Mouse (Mus musculus) liver, embryonic 13.5 days (tissue): ENCODE measurements around the gene Tom1l2. TPM values are rescaled to one million over a fixed set of nuclear protein-coding genes. Genes with fewer than 3 reads are reported as not detected.

Source experiments
- ATAC-seq: fragments of 200-750 bp; cut with Nextera tagmentation; 2 replicates; pipeline ENCODE4 v1.8.0; 2017; ENCODE audit warnings: low read depth, mild to moderate bottlenecking, moderate number of reproducible peaks, moderate library complexity
- DNase-seq: peaks from one replicate; pipeline ENCODE4 v3.0.0; 2022
- H3K27ac ChIP-seq: fragments of 300-500 bp; sonication (generic); 2 replicates; pipeline ENCODE4 v1.5.1; 2015; ENCODE audit warnings: moderate library complexity, mild to moderate bottlenecking, inconsistent platforms
- H3K27me3 ChIP-seq: fragments of 300-500 bp; sonication (generic); 2 replicates; pipeline ENCODE4 v1.6.1; 2015; ENCODE audit warnings: mild to moderate bottlenecking, inconsistent platforms
- H3K36me3 ChIP-seq: fragments of 300-500 bp; sonication (generic); 2 replicates; pipeline ENCODE4 v1.6.1; 2015; ENCODE audit warnings: mild to moderate bottlenecking, inconsistent platforms
- H3K4me1 ChIP-seq: fragments of 300-500 bp; sonication (generic); replicated peaks from 2 replicates; pipeline ENCODE4 v1.6.1; 2015; ENCODE audit warnings: inconsistent platforms
- H3K4me2 ChIP-seq: fragments of 300-500 bp; sonication (generic); 2 replicates; pipeline ENCODE4 v1.6.1; 2015; ENCODE audit warnings: inconsistent platforms, mild to moderate bottlenecking, moderate library complexity
- H3K4me3 ChIP-seq: fragments of 300-500 bp; sonication (generic); replicated peaks from 2 replicates; pipeline ENCODE4 v1.5.1; 2015; ENCODE audit warnings: mild to moderate bottlenecking, inconsistent platforms
- H3K9ac ChIP-seq: fragments of 300-500 bp; sonication (generic); 2 replicates; pipeline ENCODE4 v1.6.1; 2015; ENCODE audit warnings: mild to moderate bottlenecking, inconsistent platforms
- H3K9me3 ChIP-seq: fragments of 300-500 bp; sonication (generic); replicated peaks from 2 replicates; pipeline ENCODE4 v1.6.1; 2016; ENCODE audit warnings: inconsistent platforms
- WGBS: fragments of 180-500 bp; shearing (Covaris S2); methylation state at CpG from one replicate; pipeline ENCODE4 v1.1.7; 2015; ENCODE audit not compliant: insufficient replicate concordance; 5-methylcytosine and 5-hydroxymethylcytosine counted together
- polyA plus RNA-seq: library from polyadenylated mRNA; unstranded; fragments of >200 nt; fragmentation: Nextera tagmentation; extraction: Ambion mirVana; gene quantifications from 2 replicates; pipeline ENCODE4 v1.2.1, GENCODE M21; 2015

The Tom1l2 gene
- polyA plus RNA-seq, 1 experiment from 2014 or later, result 5.1 TPM

DNA sequence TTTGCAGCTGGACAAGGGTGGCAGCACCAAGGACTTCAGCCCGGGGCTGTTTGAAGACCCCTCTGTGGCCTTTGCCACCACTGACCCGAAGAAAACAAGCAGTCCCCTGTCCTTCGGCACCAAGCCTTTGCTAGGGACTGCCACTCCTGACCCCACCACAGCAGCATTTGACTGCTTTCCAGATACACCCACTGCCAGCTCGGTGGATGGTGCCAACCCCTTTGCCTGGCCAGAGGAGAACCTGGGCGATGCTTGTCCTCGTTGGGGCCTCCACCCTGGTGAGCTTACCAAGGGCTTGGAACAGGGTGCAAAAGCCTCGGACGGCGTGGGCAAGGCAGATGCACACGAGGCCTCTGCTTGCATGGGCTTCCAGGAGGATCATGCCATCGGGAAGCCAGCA is 165.6 kb downstream of the Tom1l2 start:
- Histone ChIP-seq H3K4me1 (peaks cover 55% of the 10 kb centered on the region), H3K9me3 (no peaks in the 10 kb centered on the region), H3K27ac (no peak overlapping the region), H3K4me2 (no peak overlapping the region), H3K4me3 (no peak overlapping the region), H3K9ac (no peak overlapping the region), H3K36me3 (peaks cover 64% of the 10 kb centered on the region), H3K27me3 (no peaks in the 10 kb centered on the region)
- WGBS, result 85% methylated on average over 11 of the region's 11 CpGs
- DNase-seq, result no peak
- ATAC-seq, result no peak

DNA sequence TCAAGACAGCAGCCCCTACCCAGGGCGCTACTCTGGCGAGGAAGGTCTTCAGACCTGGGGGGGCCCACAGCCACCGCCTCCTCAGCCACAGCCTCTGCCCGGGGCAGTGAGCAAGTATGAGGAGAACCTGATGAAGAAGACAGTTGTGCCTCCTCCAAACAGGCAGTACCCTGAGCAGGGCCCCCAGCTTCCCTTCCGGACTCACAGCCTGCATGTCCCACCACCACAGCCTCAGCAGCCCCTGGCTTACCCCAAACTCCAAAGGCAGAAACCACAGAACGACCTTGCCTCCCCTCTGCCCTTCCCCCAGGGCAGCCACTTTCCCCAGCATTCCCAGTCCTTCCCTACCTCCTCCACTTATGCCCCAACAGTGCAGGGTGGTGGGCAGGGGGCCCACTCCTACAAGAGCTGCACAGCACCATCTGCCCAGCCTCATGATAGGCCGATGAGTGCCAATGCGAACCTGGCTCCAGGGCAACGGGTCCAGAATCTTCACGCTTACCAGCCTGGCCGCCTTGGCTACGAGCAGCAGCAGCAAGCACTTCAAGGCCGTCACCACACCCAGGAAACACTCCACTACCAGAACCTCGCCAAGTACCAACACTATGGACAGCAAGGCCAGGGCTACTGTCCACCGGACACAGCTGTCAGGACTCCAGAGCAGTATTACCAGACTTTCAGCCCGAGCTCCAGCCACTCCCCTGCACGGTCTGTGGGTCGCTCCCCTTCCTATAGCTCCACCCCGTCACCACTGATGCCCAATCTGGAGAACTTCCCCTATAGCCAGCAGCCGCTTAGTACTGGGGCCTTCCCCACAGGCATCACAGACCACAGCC is 167.1 kb downstream of the Tom1l2 start:
- H3K9me3 ChIP-seq, result no peaks in the 10 kb centered on the region
- H3K9ac ChIP-seq, result 0 out of 2 replicates have a peak overlapping the region, but pooled peaks have one; percentile 27
- H3K4me2 ChIP-seq, result peak overlapping the region; percentile 34
- peaks cover 62% of the 10 kb centered on the region for H3K4me1 ChIP-seq
- no peaks in the 10 kb centered on the region for H3K27me3 ChIP-seq
- ATAC-seq (0 out of 2 replicates have a peak, but pooled peaks have one; percentile 27), DNase-seq (no peak)
- H3K36me3 ChIP-seq, result peaks cover 53% of the 10 kb centered on the region
- 54% methylated on average over 20 of the region's 20 CpGs for WGBS
- no peak overlapping the region; the same call in 1 of the 2 replicates for H3K4me3 ChIP-seq
- peak overlapping the region; percentile 30 for H3K27ac ChIP-seq

DNA sequence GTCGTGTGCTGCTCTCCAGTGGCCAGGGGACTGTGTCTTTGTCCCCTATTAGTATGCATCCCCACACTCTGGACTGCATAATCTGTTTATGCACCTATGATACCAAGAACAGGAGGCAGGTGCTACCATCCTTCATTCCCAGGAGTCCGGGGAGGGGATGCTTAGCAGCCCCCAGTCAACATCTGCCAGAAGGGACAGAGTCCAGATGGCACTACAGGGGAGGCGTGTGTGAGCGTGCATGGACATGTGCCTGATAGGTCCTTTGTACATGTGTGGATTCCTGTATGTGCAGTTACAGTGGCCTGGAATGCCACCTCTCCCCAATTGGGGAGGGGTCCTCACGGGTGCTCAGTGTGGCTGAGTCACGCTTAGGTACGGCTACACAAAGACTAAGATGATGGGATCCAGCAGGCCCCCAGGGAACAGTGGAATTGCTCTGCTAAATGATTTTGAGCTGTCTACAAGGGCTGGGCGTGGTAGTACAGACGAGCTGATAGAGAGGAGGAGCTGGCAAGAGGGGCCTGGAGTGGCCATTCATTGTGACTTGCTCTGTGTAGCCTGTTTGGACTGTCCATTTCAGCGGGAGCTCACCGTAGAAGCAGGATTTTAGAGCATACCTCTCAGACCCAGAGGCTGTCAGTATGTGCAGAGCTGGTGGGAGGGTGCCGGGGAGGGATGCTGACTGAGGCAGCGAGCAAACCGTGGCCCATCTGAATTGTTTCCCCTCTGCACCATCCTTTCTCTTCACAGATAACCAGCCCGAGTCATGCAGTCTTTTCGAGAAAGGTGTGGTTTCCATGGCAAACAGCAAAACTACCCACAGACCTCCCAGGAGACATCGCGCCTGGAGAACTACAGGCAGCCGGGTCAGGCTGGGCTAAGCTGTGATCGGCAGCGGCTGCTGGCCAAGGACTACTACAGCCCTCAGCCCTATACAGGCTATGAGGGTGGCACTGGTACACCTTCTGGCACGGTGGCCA is 168.1 kb downstream of the Tom1l2 start:
- Histone ChIP-seq H3K9ac (no peak overlapping the region), H3K27me3 (no peaks in the 10 kb centered on the region), H3K9me3 (no peaks in the 10 kb centered on the region), H3K4me1 (peaks cover 71% of the 10 kb centered on the region), H3K27ac (peak overlapping the region; percentile 30), H3K36me3 (peaks cover 50% of the 10 kb centered on the region), H3K4me2 (peak overlapping the region; percentile 34), H3K4me3 (no peak overlapping the region)
- 33% methylated on average over 22 of the region's 22 CpGs for WGBS
- DNase-seq (no peak), ATAC-seq (peak; percentile 26; the same call in 1 of the 2 replicates)

DNA sequence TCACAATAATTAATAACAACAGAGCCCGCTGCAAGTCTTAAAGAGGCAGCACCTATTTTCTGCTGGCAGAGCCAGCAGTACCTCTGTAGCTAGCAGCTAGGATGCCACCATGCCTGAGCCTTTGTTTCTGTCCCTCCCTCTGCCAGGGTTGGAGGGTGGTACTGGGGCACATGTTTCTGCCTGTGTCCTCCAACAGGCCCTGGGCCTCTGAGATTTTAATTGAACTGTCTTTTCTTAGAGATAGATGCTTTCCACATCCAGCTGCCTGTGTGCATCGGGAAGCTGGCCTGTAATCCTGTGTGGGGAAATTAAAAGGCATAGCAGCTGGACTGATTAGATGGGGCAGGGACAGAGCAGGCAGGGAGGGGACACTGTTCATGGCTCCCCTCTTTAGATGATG is 170.0 kb downstream of the Tom1l2 start:
- Histone ChIP-seq H3K4me2 (no peak overlapping the region), H3K4me3 (no peak overlapping the region), H3K9ac (no peak overlapping the region), H3K27me3 (no peaks in the 10 kb centered on the region), H3K9me3 (no peaks in the 10 kb centered on the region), H3K36me3 (peaks cover 32% of the 10 kb centered on the region), H3K27ac (no peak overlapping the region), H3K4me1 (peaks cover 88% of the 10 kb centered on the region)
- 63% methylated on average over 2 of the region's 2 CpGs for WGBS
- no peak for ATAC-seq
- DNase-seq, result no peak

DNA sequence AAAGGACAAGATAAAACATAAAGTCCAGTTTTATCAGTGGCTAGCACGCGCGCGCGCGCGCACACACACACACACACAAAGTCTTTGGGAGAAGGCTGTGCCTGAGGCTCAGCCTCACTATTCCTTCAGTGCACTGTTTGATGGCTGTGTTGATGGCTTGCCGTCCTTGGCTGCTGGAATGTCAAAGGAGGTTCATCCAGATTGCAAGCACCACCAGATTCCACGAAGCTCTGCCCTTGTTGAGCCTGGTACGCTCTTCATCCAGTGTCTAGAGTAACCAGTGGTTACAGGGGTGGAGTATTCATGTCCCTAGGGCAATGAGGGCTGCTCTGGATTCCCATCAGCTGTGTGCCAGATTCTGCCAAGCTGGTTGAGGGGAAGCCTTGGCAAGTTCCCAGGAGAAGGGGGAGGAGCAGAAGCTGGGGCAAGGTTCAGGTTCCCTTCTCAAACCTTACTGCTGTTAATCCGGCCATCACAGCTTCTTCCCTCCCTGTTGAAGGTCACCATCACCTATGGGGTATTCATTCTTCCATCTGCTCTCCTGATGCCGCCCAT is 170.5 kb downstream of the Tom1l2 start:
- peaks cover 27% of the 10 kb centered on the region for H3K36me3 ChIP-seq
- H3K9me3 ChIP-seq, result no peaks in the 10 kb centered on the region
- no peak overlapping the region for H3K4me3 ChIP-seq
- 75% methylated on average over 12 of the region's 12 CpGs for WGBS
- no peak overlapping the region for H3K27ac ChIP-seq
- H3K27me3 ChIP-seq, result no peaks in the 10 kb centered on the region
- DNase-seq (no peak), ATAC-seq (peak; percentile 14; the same call in 1 of the 2 replicates)
- no peak overlapping the region for H3K9ac ChIP-seq
- H3K4me1 ChIP-seq, result peaks cover 93% of the 10 kb centered on the region
- H3K4me2 ChIP-seq, result no peak overlapping the region

DNA sequence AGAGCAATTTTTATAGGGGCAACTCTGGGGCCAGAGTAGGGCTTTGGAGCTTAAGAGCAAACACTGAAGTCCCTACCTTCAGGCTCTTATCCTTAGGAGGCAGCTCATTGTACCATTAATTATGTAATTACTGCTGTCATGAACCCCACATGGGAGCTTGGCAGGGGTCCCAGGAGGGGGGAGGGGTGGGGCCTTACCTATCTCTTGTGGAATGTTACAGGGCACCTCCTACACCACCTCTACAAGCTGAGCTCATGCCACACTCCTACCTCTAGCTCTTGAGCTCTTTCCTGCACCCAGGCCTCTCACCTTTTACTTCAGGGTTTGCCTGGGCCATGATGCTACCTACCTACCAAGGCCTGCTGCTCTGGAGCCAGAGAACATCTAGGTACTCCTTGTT is 174.2 kb downstream of the Tom1l2 start:
- no peak overlapping the region for H3K4me3 ChIP-seq
- no peak for ATAC-seq
- H3K36me3 ChIP-seq, result peaks cover 6% of the 10 kb centered on the region; the same call in 1 of the 2 replicates
- H3K4me2 ChIP-seq, result no peak overlapping the region
- H3K4me1 ChIP-seq, result peaks cover 97% of the 10 kb centered on the region
- H3K9me3 ChIP-seq, result no peaks in the 10 kb centered on the region
- 0 out of 2 replicates have a peak, but pooled peaks cover 4% of the 10 kb centered on the region for H3K27me3 ChIP-seq
- DNase-seq, result no peak
- 0 out of 2 replicates have a peak overlapping the region, but pooled peaks have one; percentile 83 for H3K9ac ChIP-seq
- no peak overlapping the region for H3K27ac ChIP-seq

DNA sequence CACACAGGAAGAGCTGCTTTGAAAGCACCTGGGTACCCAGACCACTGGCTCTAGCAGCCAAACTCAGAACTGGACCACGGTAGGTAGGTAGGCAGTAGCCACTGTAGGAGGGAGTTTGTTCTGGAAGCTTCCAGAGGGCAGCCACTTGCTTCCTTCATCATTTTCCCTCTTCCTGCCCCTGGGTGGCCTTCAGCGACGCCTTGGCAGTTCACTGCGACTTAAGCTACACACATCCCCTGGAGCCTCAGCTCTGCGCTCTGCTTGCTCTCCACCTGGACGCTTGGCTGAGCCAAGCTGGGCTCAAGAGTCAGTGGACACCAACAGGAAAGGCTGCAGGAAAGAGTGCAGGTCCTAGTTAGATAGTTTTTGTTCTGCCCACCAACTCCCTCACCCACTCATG is 174.7 kb downstream of the Tom1l2 start:
- Histone ChIP-seq H3K27me3 (0 out of 2 replicates have a peak, but pooled peaks cover 4% of the 10 kb centered on the region), H3K4me3 (no peak overlapping the region), H3K27ac (no peak overlapping the region), H3K9ac (0 out of 2 replicates have a peak overlapping the region, but pooled peaks have one; percentile 83), H3K36me3 (peaks cover 6% of the 10 kb centered on the region; the same call in 1 of the 2 replicates), H3K9me3 (no peaks in the 10 kb centered on the region), H3K4me2 (peak overlapping the region; percentile 100), H3K4me1 (peaks cover 97% of the 10 kb centered on the region)
- no peak for ATAC-seq
- 71% methylated on average over 6 of the region's 6 CpGs for WGBS
- DNase-seq, result no peak

DNA sequence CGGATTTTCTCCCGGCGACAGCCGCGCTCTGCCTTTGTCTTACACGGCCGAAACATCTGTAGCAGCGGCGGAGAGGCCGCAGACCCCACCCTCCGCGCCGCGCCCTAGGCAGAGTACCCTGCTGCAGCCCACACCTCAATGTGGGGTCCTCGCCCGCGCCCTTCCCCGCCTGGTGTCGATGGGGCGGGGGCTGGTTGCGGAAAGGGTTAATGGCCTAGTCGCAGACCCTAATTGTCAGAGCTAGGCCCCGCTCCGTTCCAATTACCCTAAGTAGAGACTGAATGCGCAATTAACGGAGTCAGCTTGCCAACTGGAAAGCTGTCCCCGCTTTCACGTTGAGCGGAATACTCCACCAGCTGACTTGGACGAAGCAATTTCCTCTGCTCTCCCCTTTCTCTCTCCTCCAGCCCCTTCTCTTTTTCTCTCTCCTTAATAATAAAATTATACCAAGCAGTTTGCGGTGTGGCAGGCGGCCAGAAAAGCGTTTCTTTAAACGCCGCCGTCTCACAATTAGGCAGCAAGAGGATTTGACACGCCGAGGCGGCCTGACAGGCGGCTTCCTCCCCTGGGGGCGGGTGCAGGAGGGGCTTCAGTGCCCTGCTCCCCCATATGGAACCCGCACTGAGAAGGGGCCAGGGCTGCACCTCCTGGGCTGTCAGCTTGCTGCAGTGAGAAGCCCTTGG is 175.6 kb downstream of the Tom1l2 start:
- Histone ChIP-seq H3K27ac (no peak overlapping the region; the same call in 1 of the 2 replicates), H3K4me1 (peaks cover 97% of the 10 kb centered on the region), H3K27me3 (0 out of 2 replicates have a peak, but pooled peaks cover 4% of the 10 kb centered on the region), H3K36me3 (peaks cover 6% of the 10 kb centered on the region; the same call in 1 of the 2 replicates), H3K4me3 (peak overlapping the region; percentile 74), H3K4me2 (peak overlapping the region; percentile 100), H3K9me3 (no peaks in the 10 kb centered on the region), H3K9ac (peak overlapping the region; percentile 83)
- WGBS, result 7% methylated on average over 42 of the region's 42 CpGs
- ATAC-seq (peak; percentile 1; the same call in 1 of the 2 replicates), DNase-seq (no peak)
